Mouse (Mus musculus): ENCODE data around the gene Nek7. TPM values are rescaled to one million over a fixed set of nuclear protein-coding genes. Genes with fewer than 3 reads are reported as not detected.

Nek7 gene
- total RNA-seq (2018; cell fraction: chromatin; rRNA removed), result 10 to 100 TPM; 10.6 to 65.3 (median 49.3) TPM
- 10 to 100 TPM; 48.7 to 90.1 (median 73.9) TPM for total RNA-seq (2018; cell fraction: cytosol; rRNA removed)
- 10 to 100 TPM; 28.0 to 99.1 (median 58.9) TPM for total RNA-seq (2018; cell fraction: nucleus; rRNA removed)
- polyA plus RNA-seq (2018), result 52.7 to 66.7 TPM (median 66.2 TPM) in 3 replicates

- H3K79me2 ChIP-seq (ENCODE audit: inconsistent target), result peaks cover 40% of the 10 kb centered on the region
- peak within 1 kb of the TSS; percentile 75 for H3K27ac ChIP-seq
- 5% methylated on average over 11 of the region's 11 CpGs for whole genome bisulfite sequencing (ENCODE audit: missing documents)
- H3K36me3 ChIP-seq (ENCODE audit: inconsistent target), result no peaks in the 10 kb centered on the region
- peak within 1 kb of the TSS; percentile 63 for H3K4me3 ChIP-seq (ENCODE audit: inconsistent target)
These were observed at the start of gene Nek7 for GRCm38 (mm10) chr1:138619996-138620461. Gene Nek7 (minus strand): TSS chr1:138620141.

DNA sequence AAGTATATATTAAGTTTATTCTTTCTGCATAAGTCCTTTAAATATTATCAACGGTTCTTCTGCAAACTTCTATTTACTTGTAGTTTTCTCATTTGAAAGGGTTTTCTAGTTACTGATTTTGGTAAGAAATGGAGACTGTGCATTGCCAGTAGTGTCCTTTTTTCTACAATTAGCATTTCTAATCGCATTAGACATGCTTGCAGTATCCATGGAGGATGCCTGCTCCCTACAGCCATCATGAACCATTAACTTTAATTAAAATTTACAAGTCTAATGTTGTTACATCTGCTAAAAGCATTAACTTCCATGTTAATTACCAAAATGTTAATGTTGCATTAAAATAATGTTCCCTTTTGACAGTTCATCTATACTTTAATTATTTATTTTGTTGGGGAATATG is 42.4 kb upstream of the Nek7 start:
- WGBS (ENCODE audit: missing documents), result 100% methylated on average over 2 of the region's 2 CpGs
- no peak overlapping the region for H3K27ac ChIP-seq
- no peaks in the 10 kb centered on the region for H3K79me2 ChIP-seq (ENCODE audit: inconsistent target)
- no peak overlapping the region for H3K4me3 ChIP-seq (ENCODE audit: inconsistent target)
- H3K36me3 ChIP-seq (ENCODE audit: inconsistent target), result no peaks in the 10 kb centered on the region

DNA sequence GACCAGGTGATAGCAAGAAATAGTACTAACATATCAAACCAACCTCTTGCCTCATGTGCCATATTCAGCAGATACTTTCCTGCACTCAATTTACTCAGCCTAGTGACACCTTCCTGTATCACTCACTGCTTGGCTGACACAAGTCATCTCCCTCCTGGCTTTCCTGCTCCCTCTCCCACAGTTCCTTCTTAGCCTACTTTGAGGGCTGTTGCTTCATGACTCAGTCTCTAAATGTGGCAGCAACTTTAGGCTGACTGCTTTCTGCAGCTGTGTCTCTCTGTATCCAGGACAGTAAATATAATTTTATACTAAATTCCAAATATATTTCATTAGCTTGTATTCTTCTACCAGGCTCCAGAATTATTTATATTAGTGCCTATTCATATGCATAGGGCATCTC is 34.3 kb upstream of the Nek7 start:
- Histone ChIP-seq H3K79me2 (ENCODE audit: inconsistent target) (no peaks in the 10 kb centered on the region), H3K27ac (no peak overlapping the region), H3K4me3 (ENCODE audit: inconsistent target) (no peak overlapping the region), H3K36me3 (ENCODE audit: inconsistent target) (no peaks in the 10 kb centered on the region)

DNA sequence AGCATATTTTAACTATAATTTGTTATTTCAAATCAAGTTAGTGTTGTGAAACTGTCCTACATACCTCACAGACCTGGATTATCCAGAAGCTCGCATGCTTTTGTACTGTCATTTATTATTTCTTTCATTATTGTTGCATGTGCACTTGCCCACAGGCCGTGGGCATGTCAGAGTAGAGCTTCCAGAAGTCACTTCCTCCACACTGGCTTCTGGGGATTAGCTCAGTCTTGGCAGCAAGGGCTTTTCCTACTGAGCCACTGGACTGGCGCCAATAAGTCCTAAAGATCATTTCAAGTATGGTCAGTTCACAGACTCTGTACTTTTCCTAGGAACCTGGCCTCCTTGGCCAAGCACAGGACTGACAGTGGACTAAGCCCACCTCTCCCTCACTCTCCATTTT is 25.1 kb upstream of the Nek7 start:
- Histone ChIP-seq H3K36me3 (ENCODE audit: inconsistent target) (no peaks in the 10 kb centered on the region), H3K79me2 (ENCODE audit: inconsistent target) (no peaks in the 10 kb centered on the region), H3K27ac (no peak overlapping the region), H3K4me3 (ENCODE audit: inconsistent target) (no peak overlapping the region)
- 70% methylated on average over 3 of the region's 3 CpGs for WGBS (ENCODE audit: missing documents)

- H3K79me2 ChIP-seq (ENCODE audit: inconsistent target), result no peaks in the 10 kb centered on the region
- H3K36me3 ChIP-seq (ENCODE audit: inconsistent target), result no peaks in the 10 kb centered on the region
- WGBS (ENCODE audit: missing documents), result 92% methylated on average over 3 of the region's 3 CpGs
- H3K4me3 ChIP-seq (ENCODE audit: inconsistent target), result no peak overlapping the region
- no peak overlapping the region for H3K27ac ChIP-seq
These were observed 23.4 kb upstream of the Nek7 start for GRCm38 (mm10) chr1:138643306-138643830.

- H3K27ac ChIP-seq, result no peak overlapping the region
- WGBS (ENCODE audit: missing documents), result 85% methylated on average over 4 of the region's 4 CpGs
- H3K79me2 ChIP-seq (ENCODE audit: inconsistent target), result no peaks in the 10 kb centered on the region
- no peak overlapping the region for H3K4me3 ChIP-seq (ENCODE audit: inconsistent target)
- H3K36me3 ChIP-seq (ENCODE audit: inconsistent target), result no peaks in the 10 kb centered on the region
These were observed 21.1 kb upstream of the Nek7 start for GRCm38 (mm10) chr1:138640934-138641461.

DNA sequence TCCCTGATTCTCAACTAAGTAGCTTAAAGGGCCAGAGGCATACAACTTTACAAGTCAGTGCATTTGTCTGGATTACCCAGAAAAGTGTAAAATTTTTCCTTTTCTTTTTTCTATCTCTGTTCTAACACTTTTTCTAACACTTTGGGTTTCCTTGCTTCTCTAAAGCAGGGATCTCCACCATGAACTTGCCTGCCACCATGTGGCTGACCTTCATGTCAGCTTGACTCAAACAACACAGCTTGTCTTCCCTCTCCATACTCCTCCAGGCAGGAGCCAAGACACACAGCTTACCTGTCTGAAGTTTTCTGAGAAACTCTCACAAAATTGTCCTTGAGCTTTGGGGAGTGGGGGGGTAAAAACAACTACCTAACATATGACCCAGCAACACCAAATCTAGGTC is 17.9 kb upstream of the Nek7 start:
- Histone ChIP-seq H3K36me3 (ENCODE audit: inconsistent target) (no peaks in the 10 kb centered on the region), H3K27ac (no peak overlapping the region), H3K4me3 (ENCODE audit: inconsistent target) (no peak overlapping the region), H3K79me2 (ENCODE audit: inconsistent target) (no peaks in the 10 kb centered on the region)

DNA sequence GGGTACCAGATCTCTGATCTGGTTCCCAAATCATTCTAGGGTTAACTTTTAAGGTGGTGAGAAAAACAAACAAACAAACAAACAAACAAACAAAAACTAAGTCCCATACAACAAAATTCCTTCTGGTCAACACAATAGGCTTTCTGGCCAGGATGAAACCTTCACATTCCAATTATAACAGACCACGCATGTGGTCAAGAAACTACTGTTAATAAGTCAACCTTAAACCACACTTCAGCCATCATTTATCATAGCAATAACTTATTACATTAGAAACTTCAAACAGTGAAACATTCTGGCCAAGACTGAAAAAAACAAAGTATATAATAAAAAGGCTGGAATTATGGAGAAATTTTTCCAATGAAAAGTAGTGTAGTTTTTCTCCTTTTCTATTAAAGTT is 14.6 kb upstream of the Nek7 start:
- Histone ChIP-seq H3K36me3 (ENCODE audit: inconsistent target) (no peaks in the 10 kb centered on the region), H3K79me2 (ENCODE audit: inconsistent target) (no peaks in the 10 kb centered on the region), H3K4me3 (ENCODE audit: inconsistent target) (no peak overlapping the region), H3K27ac (no peak overlapping the region)
- 80% methylated on average over 1 of the region's 1 CpGs for WGBS (ENCODE audit: missing documents)

- H3K36me3 ChIP-seq (ENCODE audit: inconsistent target), result no peaks in the 10 kb centered on the region
- whole genome bisulfite sequencing (ENCODE audit: missing documents), result 76% methylated on average over 4 of the region's 4 CpGs
These were observed 9.0 kb upstream of the Nek7 start for GRCm38 (mm10) chr1:138628919-138629318.

DNA sequence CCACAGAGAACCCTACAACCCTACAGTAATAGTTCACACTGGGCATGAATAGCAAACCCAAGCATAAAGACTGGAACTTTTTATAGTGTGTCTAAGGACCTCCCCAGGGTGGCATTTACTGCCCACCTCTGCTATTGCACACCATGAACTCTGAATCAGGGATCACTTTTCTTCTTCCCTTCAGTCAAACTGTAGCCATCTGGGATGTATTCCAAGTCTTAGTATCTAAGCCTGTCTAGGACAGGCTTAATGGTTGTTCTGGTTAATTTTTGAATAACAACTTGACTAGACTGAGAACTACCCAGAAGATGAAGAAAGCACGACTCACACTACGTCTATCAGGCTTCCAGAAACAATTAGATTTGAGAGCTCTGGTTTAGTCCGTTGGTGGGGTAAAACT is 8.5 kb upstream of the Nek7 start:
- H3K27ac ChIP-seq, result no peak overlapping the region
- no peaks in the 10 kb centered on the region for H3K36me3 ChIP-seq (ENCODE audit: inconsistent target)
- WGBS (ENCODE audit: missing documents), result 93% methylated on average over 3 of the region's 3 CpGs
- no peaks in the 10 kb centered on the region for H3K79me2 ChIP-seq (ENCODE audit: inconsistent target)
- H3K4me3 ChIP-seq (ENCODE audit: inconsistent target), result no peak overlapping the region

More at GRCm38 (mm10) chr1:138628919-138629318, 9.0 kb upstream of the Nek7 start:
- no peaks in the 10 kb centered on the region for H3K79me2 ChIP-seq (ENCODE audit: inconsistent target)
- H3K27ac ChIP-seq, result no peak overlapping the region
- no peak overlapping the region for H3K4me3 ChIP-seq (ENCODE audit: inconsistent target)

DNA sequence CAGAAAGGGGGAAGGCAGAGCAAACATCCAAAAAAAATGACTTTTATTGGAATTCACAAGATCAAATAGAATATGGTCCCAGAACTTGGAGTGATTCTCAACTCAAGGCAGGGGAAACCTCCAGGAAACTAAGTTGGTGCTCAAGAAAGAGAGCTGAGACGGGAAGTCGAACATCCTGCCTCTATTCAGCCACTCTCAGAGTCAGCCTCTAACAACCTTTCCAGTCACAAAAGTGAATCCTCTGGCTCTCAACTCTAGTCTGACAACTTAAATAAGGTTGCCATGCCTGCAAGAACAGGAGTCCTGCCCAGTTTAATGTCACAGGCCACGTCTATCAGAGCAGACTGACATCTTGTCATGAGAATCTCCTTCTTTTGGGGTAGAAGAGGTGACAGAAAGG is 7.9 kb upstream of the Nek7 start:
- 97% methylated on average over 3 of the region's 3 CpGs for WGBS (ENCODE audit: missing documents)
- H3K4me3 ChIP-seq (ENCODE audit: inconsistent target), result no peak overlapping the region
- no peaks in the 10 kb centered on the region for H3K36me3 ChIP-seq (ENCODE audit: inconsistent target)
- H3K27ac ChIP-seq, result no peak overlapping the region
- H3K79me2 ChIP-seq (ENCODE audit: inconsistent target), result no peaks in the 10 kb centered on the region

- no peaks in the 10 kb centered on the region for H3K36me3 ChIP-seq (ENCODE audit: inconsistent target)
- H3K27ac ChIP-seq, result no peak overlapping the region
- 92% methylated on average over 3 of the region's 3 CpGs for WGBS (ENCODE audit: missing documents)
- H3K4me3 ChIP-seq (ENCODE audit: inconsistent target), result no peak overlapping the region
- H3K79me2 ChIP-seq (ENCODE audit: inconsistent target), result no peaks in the 10 kb centered on the region
These were observed 6.3 kb upstream of the Nek7 start for GRCm38 (mm10) chr1:138626288-138626687.

- WGBS (ENCODE audit: missing documents), result 87% methylated on average over 1 of the region's 1 CpGs
- Histone ChIP-seq H3K79me2 (ENCODE audit: inconsistent target) (peaks cover 1% of the 10 kb centered on the region), H3K27ac (no peak overlapping the region)
These were observed 3.9 kb upstream of the Nek7 start for GRCm38 (mm10) chr1:138623870-138624269.

DNA sequence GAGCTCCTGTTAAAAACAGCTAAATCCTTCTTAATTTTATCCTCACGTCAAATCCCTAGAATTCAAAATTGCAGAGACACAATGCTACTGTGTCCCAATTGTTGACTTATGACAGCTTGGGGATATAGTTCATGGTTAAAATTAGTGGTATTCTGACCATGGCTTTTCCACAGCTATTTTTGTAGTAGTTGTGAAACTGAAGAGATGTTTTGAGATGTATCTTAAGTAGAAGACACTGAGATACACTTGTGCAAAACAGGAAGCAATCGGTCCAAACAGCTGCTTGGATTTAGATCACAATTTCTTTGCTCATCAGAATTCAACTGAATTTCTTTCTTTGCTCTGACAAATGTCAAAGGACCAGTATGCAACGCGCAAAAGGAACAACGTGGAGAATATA is 2.9 kb upstream of the Nek7 start:
- H3K79me2 ChIP-seq (ENCODE audit: inconsistent target), result peaks cover 12% of the 10 kb centered on the region
- H3K27ac ChIP-seq, result no peak overlapping the region
- 73% methylated on average over 5 of the region's 5 CpGs for WGBS (ENCODE audit: missing documents)
- no peak overlapping the region for H3K4me3 ChIP-seq (ENCODE audit: inconsistent target)
- H3K36me3 ChIP-seq (ENCODE audit: inconsistent target), result no peaks in the 10 kb centered on the region

More at GRCm38 (mm10) chr1:138623870-138624269, 3.9 kb upstream of the Nek7 start:
- Histone ChIP-seq H3K36me3 (ENCODE audit: inconsistent target) (no peaks in the 10 kb centered on the region), H3K4me3 (ENCODE audit: inconsistent target) (no peak overlapping the region)

DNA sequence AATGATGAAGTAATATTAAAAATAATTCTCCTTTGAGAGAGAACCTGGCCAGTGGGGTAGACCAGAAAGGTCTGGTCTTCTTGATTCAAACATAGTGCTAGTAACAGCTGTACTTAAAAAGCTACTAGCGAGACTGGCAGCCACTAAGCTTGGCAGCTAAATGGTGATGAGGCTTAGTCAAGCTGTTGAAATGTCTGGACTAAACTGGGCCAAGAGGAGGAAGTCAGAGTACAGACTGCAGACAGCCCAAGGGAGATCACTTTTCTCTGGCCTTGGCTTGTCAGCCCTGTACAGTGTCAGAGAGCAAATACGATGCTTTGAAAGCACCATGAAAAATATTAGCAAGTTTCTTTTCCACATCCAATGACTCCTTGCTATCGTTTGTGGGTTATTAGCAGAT is 2.5 kb upstream of the Nek7 start:
- Histone ChIP-seq H3K4me3 (ENCODE audit: inconsistent target) (no peak overlapping the region), H3K36me3 (ENCODE audit: inconsistent target) (no peaks in the 10 kb centered on the region), H3K27ac (no peak overlapping the region), H3K79me2 (ENCODE audit: inconsistent target) (peaks cover 16% of the 10 kb centered on the region)
- WGBS (ENCODE audit: missing documents), result 89% methylated on average over 3 of the region's 3 CpGs

All from macrophage (primary cell).